Mouse (Mus musculus) thymus, postnatal 14 days (tissue): ENCODE measurements around the gene Hid1.
A peak's percentile ranks its signal among the peaks of the same experiment; 100 is the strongest.

Experiments used
- DNase-seq: peaks from one replicate; pipeline ENCODE4 v3.0.0; 2021

The Hid1 gene

DNA sequence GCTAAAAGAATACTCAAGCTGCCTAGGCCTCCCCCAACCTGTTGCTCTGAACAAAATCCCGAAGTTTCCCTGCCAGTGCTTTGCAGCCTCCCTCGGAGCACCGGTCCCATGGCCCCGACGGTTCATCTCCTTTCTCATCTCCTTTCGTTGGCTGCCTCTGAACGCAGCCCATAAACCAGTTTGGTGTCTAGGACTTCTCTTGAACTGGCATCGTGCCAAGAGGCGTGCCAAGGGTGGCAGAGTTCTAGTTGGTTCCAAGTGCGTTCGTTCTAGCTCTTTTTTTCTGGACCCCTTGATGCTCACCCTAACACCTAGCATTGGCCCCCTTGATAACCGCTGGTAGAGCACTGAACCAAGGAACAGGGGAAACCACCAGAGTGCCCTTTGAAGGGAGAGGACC is 32.3 kb downstream of the Hid1 start:
- no peak for DNase-seq

DNA sequence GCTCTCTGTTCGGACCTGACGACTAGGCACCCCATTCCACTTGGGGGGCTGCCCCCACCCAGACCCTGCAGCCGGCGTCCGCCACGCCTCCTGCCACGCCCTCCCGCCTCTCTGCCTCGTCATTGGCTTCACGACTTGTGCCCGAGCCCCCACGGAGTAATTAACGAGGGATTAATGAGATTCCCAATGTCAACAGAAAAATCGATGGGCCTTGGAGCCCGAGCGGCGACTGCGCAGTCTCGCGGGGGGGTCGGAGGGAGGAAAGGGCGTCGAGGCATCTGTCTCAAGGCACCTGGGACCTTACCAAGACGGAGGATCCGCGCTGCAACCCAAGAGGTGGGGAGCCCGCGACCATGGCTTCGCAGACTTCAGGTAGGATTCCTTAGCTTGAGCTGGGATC is 33.0 kb downstream of the Hid1 start, which contains the start of gene Otop3:
TSS of gene Otop3 (plus strand) at position 201 of the 400 bp plus-strand sequence.
- DNase-seq: no peak

DNA sequence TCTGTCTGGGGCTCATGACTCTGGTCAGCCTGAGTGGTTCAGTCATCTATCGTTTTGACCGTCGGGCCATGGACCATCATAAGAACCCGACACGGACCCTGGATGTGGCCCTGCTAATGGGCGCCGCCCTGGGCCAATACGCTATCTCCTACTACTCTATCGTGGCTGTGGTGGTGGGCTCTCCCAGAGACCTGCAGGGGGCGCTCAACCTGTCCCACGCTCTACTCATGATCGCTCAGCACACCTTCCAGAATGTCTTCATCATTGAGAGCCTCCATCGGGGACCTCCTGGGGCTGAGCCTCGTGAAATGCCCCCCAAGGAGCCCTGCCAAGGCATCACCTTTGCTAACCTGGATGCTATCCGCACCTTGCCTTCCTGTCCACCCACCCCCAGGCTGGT is 38.2 kb downstream of the Hid1 start:
- peak; percentile 45 for DNase-seq

DNA sequence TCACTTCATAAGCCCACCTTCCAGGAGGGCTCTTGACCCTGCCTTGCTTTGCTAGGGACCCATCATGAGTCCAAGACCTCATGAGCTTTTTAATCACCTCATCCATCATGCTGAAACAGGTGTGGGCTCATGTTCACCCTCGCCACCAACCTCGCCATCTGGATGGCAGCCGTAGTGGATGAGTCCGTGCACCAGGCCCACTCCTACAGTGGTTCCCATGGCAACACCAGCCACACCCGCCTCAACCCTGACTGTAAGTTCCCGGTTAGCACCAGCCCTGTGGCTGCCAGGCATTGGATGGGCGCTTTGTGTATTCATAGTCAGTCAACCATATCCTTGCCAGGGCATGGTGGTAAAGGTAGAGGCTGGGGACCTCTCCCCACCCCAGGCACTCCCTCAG is 40.8 kb downstream of the Hid1 start:
- DNase-seq: no peak

DNA sequence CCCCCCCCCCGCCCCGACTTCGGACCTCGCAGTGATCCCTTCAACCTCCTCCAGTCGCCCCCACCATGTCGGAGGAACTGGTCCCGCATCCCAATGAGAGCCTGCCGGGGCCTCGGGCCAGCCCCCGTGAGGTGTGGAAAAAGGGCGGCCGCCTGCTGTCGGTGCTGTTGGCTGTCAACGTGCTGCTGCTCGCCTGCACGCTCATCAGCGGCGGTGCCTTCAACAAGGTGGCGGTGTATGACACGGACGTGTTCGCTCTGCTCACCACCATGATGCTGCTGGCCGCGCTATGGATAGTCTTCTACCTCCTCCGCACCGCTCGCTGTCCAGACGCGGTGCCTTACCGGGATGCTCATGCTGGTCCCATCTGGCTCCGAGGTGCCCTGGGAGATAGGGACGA is 44.2 kb downstream of the Hid1 start:
- DNase-seq: no peak

DNA sequence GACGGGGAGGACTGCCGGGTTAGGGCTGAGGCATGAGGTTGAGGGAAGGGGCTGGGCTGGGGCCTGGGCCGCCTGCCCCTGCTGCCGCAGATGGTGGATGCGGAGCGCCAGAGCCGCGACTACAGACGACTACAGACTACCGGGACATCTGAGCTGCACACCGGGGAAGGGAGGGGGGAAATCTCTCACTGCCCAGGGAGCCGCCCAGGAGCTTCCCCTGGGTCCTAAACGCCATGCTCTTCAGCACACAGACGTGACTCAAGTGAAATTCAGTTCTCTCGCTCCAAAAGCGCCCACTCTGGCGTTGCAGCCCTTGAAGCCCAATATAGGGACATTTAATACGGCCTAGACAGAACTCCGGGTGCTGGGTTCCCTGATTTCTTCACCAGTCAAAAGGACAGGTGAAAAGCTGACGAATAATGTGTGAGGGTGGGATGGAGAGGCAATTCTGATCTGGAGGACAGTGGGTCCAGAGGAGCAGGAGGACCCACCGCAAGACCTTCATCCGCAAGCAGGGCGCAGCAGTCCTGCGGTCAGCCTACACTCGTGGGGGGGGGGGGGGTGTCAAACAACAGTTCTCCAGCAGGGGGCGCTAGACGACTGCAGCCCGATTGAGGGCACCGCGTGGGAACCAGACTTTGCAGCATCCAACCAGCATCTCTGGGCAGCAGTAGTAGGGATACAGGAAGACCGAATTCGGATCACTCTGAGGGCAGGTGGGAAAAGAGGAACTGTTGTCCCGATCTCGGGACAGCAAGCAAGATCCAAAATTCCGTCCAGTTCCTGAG is 45.5 kb downstream of the Hid1 start, which contains the start of gene Ush1g:
TSS of gene Ush1g (minus strand) at position 136 of the 788 bp plus-strand sequence.
- DNase-seq: peak; percentile 62

DNA sequence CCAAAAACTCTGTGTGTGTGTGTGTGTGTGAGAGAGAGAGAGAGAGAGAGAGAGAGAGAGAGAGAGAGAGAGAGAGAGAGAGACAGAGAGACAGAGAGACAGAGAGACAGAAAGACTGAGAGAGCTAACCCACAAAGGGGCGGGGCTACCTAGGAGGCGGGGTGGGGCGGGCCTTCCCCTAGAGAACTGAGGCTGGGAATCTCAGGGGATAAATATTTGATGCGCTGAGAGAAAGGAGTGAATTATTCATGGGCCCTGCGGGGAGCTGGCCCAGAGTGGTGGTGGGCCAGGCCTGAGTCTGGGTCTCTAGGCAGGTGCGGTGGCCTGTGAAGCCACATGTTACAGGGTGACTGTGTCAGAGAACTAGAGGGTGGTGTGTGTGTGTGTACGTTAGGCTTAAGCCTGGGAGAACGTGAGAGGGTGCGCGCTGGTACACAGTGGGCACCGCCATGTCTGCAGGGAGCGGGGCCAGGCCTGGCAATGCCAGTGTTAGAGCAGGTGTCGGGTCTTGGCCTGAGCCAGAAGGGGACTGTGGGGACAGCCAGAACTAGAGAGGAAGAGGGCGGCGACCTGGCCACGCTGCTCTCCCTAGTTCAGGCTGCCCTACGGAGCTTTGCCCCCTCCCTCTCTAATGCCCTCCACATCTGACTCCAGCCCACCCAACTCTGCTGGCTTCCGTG is 47.7 kb downstream of the Hid1 start:
- no peak for DNase-seq

DNA sequence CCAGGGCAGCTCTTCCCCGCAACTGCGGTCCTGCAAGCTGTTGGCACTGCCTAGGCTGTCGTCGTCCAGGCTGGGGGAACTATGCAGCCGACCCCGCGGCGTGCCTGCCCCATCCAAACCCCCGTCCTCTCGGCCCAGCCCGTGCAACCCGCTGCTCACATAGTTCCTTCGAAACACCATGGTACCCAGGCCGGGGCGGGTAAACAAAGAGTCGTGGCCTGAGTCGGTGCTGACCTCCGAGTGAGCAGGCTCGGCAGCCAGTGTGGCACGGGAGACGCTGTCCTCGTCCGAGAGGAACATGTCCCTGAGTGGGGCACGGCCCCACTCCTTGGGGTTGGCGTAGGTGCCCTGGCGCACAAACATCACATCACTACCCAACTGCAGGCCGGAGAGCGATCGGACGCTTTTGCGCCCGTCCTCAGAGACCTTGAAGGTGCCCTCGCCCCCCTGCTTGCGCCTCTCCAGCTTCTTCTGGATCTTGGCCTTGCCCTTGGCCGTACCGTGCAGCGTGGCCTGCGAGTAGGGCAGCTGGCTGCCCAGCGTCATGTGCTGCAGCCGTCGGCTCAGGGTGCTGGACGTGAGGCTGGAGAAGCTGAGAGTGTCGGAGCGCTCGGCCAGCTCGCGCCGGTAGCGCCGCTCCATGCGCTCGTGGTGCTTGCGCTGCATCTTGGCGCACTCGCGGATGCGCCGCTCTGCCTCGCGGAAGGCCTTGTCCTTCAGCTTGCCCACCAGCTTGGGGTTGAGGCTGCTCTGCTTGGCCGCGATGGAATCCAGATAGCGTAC is 49.1 kb downstream of the Hid1 start:
- no peak for DNase-seq

DNA sequence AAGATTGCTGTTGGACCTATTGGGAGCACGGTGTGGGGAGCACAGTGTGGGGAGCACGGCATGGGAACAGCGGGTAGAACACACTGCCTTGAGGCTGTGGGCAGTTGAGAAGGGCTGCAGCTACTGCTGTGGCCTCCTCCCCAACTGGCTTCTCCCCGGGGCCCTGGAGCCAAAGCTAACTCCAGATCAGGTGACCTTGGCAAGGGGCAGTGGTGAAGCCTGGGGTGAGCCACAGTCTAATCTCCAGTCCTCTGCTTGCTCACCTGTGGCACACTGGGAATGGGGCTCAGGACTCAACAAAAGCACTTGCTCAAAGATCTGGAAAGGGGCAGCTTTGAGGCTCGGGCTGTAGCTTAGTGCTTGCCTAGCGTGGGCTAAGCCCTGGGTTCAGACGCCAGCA is 50.4 kb downstream of the Hid1 start:
- DNase-seq: no peak

DNA sequence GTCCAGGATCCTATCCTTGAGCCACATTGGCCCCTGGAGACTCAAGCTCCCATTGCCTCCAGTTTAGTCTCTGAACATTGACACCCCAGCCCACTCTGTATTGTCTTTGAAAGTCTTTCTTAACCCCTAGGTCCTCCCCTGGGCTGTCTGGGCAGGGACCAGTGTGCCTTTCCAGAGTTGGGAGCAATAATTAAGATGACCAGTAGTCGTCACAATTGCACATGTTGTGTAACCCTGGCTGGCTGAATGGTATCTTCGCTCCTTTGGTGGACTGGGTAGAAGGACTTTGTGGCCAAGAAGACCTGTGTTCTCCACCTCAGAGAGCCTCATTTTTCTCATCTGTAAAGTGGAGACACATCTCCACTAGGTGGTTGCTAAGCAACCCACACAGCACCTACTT is 53.3 kb downstream of the Hid1 start:
- no peak for DNase-seq

DNA sequence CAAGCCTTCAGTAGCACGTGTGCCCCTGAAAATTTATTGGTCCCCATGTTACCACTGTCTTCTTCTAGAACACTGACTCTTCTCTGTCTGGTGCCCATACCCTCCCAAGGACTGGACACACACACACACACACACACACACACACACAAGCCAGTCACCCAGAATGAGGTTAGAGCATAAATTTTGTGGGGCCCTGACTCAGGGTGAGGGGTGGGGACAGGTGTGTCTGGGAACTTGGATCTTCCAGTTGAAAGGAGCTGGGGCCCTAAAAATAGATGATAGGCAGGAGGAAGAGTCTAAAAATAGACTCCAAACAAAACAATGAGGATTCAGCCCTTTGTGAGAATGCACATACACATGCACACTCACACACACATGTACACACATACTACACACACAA is 58.8 kb downstream of the Hid1 start:
- DNase-seq: no peak

DNA sequence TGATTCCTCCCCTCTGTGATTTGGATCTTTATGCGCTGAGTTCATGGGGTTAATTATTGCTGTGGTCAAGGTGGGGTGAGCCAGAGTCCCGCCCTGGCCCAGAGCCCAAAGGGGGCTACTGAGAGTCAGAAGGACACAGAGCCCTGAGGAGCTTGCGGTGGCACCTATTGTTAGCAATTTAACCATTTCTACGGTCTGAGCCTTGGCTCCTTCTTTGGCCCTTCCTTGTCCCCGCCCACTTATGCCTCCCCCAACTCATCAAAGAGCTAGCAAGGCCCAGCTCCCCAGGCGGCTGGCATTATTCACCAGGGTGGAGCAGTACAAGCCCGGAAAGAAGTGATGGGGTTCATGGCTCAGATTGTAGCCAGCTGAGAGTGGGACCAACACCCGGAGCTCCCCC is 60.7 kb downstream of the Hid1 start, which contains the start of gene Otop2:
TSS of gene Otop2 (plus strand) at position 301 of the 400 bp plus-strand sequence.
- no peak for DNase-seq

DNA sequence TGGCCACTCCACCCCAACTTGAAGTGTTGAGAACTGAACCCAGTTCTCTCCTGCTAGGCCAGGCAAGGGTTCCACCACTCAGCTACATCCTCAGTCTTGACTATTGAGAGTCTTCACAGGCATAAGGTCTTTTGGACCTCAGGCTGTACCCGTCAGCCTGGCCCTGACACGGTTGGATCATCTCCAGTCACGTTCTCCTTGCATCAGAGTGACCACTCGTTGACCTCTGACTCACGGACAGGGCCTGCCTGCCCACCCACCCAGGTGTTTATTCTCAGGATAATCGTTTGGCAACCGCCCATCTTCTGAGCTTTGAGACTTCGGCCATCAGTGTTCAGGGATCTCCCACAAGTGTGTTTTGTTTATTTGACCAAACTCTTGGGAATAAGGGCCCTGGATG is 64.4 kb downstream of the Hid1 start:
- no peak for DNase-seq

DNA sequence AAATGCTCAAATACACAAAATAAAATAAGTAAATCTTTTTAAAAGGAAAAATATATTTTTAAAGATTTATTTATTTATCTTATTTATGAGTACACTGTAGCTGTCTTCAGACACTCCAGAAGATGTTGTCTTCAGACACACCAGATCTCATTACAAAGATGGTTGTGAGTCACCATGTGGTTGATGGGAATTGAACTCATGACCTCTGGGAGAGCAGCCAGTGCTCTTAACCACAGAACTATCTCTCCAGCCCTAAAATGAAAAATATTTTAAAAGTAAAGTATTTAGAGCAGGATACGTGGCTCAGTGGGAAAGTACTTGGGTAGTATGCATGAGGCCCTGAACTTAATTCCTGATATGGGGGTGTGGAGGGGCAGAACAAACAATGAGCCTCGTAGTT is 66.2 kb downstream of the Hid1 start:
- DNase-seq: no peak

DNA sequence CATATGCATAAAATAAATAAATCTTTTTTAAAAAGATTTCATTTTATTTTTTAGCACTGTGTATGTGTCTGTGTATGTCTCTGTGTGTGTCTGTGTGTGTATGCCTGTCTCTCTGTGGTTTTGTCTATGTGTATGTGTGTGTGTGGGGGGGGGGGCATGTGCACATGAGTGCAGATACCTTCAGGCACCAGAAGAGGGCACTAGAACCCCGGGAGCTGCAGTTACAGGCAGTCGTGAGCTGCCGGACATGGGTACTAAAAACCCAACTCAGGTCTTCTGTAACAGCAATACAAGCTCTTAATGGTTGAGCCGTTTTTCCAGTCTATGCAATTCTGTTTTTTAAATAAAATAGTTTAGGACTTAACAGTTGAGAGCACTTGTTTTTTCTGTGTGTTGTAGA is 66.8 kb downstream of the Hid1 start:
- DNase-seq: no peak

DNA sequence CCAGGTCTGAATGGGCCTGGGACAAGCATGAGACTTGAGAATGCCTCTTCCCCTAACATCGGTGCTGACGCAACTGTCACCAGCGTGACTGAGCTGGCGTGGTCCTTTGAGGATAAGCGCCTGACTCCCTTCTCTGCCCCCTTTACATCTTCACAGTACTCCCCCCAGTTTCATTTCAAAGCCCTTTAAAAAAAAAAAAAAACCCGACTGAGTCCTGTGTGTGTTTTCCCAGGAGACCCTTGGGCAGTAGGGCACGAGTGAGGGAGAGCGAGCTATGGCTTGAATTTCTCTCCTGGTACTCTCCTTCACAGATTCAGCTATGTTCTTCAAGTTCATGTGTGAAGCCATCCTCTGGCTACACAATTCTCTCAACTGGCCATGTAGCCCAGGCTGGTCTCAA is 69.4 kb downstream of the Hid1 start:
- no peak for DNase-seq
